Mouse (Mus musculus) hindbrain, postnatal 0 days (tissue): ENCODE measurements around the gene Tcf20. TPM values are rescaled to one million over a fixed set of nuclear protein-coding genes. Genes with fewer than 3 reads are reported as not detected.

Source experiments
- ATAC-seq: fragments of 200-750 bp; cut with Nextera tagmentation; 2 replicates; pipeline ENCODE4 v1.8.0; 2017; ENCODE audit warnings: mild to moderate bottlenecking, moderate TSS enrichment, moderate library complexity
- DNase-seq: peaks from one replicate; pipeline ENCODE4 v3.0.0-alpha.2; 2015; ENCODE audit warnings: low spot score
- H3K27ac ChIP-seq: fragments of 300-500 bp; sonication (generic); 2 replicates; pipeline ENCODE4 v1.5.1; 2014; ENCODE audit warnings: mild to moderate bottlenecking
- H3K27me3 ChIP-seq: fragments of 300-500 bp; sonication (generic); 2 replicates; pipeline ENCODE4 v1.6.1; 2014; ENCODE audit warnings: low read length, mixed read lengths; ENCODE audit not compliant: insufficient read depth
- H3K36me3 ChIP-seq: fragments of 300-500 bp; sonication (generic); 2 replicates; pipeline ENCODE4 v1.6.1; 2014; ENCODE audit warnings: low read length, mixed read lengths; ENCODE audit not compliant: insufficient read depth
- H3K4me1 ChIP-seq: fragments of 300-500 bp; sonication (generic); 2 replicates; pipeline ENCODE4 v1.6.1; 2014; ENCODE audit warnings: antibody characterized with exemption, low read length, mixed read lengths; ENCODE audit not compliant: insufficient read depth
- H3K4me2 ChIP-seq: fragments of 300-500 bp; sonication (generic); 2 replicates; pipeline ENCODE4 v1.6.1; 2014; ENCODE audit warnings: low read depth, mild to moderate bottlenecking, low read length, moderate library complexity, mixed read lengths
- H3K4me3 ChIP-seq: fragments of 300-500 bp; sonication (generic); 2 replicates; pipeline ENCODE4 v1.5.1; 2014; ENCODE audit warnings: low read length
- H3K9ac ChIP-seq: fragments of 300-500 bp; sonication (generic); replicated peaks from 2 replicates; pipeline ENCODE4 v1.6.1; 2014; ENCODE audit warnings: mild to moderate bottlenecking, low read length, moderate library complexity, mixed read lengths
- H3K9me3 ChIP-seq: fragments of 300-500 bp; sonication (generic); 2 replicates; pipeline ENCODE4 v1.6.1; 2016; ENCODE audit warnings: low read length, mixed read lengths
- CTCF ChIP-seq: IDR thresholded peaks from 2 replicates; pipeline ENCODE4 v1.5.1; 2016; ENCODE audit warnings: antibody characterized with exemption, control low read depth, low read depth
- WGBS: fragments of 180-500 bp; shearing (Covaris S2); extraction: QIAGEN DNeasy Blood & Tissue Kit; methylation state at CpG from one replicate; pipeline ENCODE4 v1.1.7; 2014; 5-methylcytosine and 5-hydroxymethylcytosine counted together
- polyA plus RNA-seq: library from polyadenylated mRNA; unstranded; fragments of >200 nt; fragmentation: Nextera tagmentation; extraction: Ambion mirVana; gene quantifications from 2 replicates; pipeline ENCODE4 v1.2.1, GENCODE M21; 2015
- total RNA-seq: library from RNA; depleted of rRNA; stranded (reverse); fragments of >200 nt; gene quantifications from 2 replicates; pipeline ENCODE4 v1.2.3, GENCODE M21; 2014

Tcf20 gene
- total and polyA plus RNA-seq, 2 experiments from 2014 or later = 8.6 to 98.3 TPM

DNA sequence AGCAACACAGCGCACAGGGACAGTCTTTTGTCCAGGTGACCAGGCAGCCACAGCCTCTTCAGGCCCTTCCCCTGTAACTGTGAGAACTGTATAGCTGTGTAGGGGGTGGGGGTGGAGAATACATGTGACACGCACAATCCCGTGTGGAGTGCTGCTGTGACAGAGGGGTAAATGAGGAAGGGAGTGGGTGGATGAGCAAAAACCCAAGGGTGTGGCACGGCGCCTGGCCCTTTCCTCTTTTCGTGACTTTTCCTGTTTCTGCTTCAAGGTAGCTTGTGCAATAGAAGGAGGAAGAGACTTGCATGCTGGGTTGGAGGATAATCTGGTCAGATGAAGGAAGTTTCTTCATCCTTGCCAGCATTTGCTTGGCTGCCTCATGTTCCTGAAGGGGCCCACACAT is 21.9 kb upstream of the Tcf20 start:
- Histone ChIP-seq H3K9me3 (no peaks in the 10 kb centered on the region), H3K4me1 (peaks cover 12% of the 10 kb centered on the region; the same call in 1 of the 2 replicates), H3K4me3 (no peak overlapping the region), H3K4me2 (no peak overlapping the region), H3K36me3 (no peaks in the 10 kb centered on the region), H3K27me3 (no peaks in the 10 kb centered on the region), H3K9ac (no peak overlapping the region), H3K27ac (no peak overlapping the region)
- TF ChIP-seq CTCF = no peak
- 92% methylated on average over 6 of the region's 6 CpGs for WGBS
- DNase-seq (no peak), ATAC-seq (no peak)

DNA sequence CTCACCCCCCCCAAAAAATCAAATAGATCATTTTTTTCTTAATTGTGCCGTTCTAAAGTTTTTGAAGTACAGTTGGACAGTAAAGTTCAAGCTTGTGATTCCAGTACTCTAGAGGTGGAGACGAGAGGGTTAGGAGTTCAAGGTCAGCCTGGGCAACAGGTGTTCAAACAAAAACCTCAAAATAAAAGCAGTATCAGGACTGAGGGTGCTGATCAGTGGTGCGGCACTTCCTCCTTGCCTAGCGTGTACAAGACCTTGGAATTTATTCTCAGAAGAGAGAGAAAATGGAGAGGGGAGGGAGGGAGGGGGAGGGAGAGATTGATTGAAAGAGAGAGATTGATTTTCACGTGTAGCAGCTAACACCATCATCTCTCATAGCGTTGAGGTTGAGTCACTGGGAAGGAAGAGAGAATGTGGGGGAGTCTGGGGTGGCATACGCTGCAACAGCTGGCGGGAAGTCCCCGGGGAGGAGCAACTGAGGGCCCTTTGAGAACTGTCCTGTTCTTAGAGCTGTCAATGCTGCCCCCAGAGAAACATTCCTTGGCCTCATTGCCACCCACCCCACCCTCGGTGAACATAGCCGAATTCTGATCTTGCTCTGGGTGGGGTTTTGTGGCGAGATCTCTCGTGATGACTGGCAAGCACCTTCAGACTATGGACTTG is 21.2 kb upstream of the Tcf20 start:
- no peak for ATAC-seq
- no peak for DNase-seq
- no peak overlapping the region for H3K27ac ChIP-seq
- no peak overlapping the region for H3K9ac ChIP-seq
- peaks cover 12% of the 10 kb centered on the region; the same call in 1 of the 2 replicates for H3K4me1 ChIP-seq
- no peaks in the 10 kb centered on the region for H3K27me3 ChIP-seq
- H3K36me3 ChIP-seq = no peaks in the 10 kb centered on the region
- H3K9me3 ChIP-seq = no peaks in the 10 kb centered on the region
- WGBS = 66% methylated on average over 13 of the region's 13 CpGs
- no peak overlapping the region for H3K4me2 ChIP-seq
- no peak overlapping the region for H3K4me3 ChIP-seq
- no peak for TF ChIP-seq CTCF

DNA sequence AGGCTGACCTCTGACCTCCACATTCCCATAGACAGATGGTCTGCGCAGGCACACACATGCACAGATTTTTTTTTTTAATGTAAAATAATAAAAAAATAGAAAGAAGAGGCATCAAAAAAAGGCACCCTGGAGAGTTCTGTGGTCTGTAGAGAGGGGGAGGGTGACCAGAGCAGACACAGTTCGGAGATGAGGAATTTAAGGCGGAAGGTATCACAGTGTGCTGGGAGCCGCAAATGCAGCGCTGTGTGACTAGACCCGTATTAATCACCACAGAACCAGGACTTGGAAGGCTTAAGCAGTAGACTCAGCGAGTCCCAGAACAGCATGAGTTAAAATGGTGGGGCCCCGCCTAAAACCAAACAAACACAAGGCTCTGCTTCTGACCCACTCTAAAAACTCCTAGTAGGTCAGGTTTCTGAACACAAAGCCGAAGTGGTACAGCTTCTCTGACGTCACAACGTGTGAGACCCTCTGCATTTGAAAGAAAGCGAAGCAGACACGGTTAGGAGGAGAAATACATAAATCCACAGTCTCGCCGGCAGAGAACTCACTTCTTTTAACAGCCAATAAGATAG is 19.8 kb upstream of the Tcf20 start:
- TF ChIP-seq CTCF = no peak
- H3K4me1 ChIP-seq = peaks cover 20% of the 10 kb centered on the region
- ATAC-seq = no peak
- DNase-seq = no peak
- no peak overlapping the region for H3K4me2 ChIP-seq
- WGBS = 55% methylated on average over 15 of the region's 15 CpGs
- H3K27me3 ChIP-seq = no peaks in the 10 kb centered on the region
- no peaks in the 10 kb centered on the region for H3K36me3 ChIP-seq
- H3K9ac ChIP-seq = no peak overlapping the region
- H3K4me3 ChIP-seq = no peak overlapping the region
- H3K27ac ChIP-seq = no peak overlapping the region
- H3K9me3 ChIP-seq = no peaks in the 10 kb centered on the region

DNA sequence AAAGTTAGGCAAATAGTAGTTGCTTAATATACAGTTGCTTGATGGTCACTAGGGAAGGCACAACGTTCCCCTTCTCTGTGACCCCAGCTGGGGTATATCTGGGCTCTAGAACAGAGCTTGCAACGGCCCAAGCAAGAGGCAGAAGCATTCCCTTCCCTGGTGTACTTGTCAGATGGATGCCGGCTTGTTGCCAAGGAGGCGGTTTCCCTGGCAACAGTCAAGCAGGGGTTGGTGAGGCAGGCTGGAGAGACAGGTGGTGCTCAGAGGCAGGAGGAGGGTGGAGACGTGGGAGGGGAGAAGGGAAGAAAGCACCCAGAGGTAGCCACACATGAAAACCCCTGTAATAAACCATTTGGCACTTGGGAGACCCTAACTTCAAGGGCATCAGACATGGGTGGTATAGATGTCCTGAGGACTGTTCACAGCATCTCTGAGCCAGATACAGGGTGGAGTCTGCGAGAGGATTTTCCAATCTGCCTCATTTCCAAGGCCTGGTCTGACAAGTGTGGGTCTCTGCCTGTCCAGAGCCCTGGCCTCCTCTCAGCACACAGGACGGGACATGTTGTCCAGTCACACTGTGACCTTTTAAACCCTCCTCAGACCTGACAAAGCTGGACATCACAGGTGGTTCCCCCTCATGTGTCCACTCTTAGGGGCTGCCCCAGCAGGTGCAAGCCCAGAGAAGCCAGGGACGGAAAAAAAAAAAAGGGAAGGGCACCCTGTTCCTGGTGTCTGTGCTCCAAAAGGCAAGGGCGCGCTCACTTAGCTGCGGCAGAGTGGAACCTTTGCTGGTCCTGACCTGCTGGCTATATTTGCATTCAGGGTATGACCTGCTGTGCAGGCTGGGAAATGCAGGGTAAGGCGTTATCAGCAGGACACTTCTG is 15.2 kb upstream of the Tcf20 start:
- WGBS = 35% methylated on average over 12 of the region's 12 CpGs
- Histone ChIP-seq H3K27ac (peak overlapping the region; percentile 29; the same call in 1 of the 2 replicates), H3K9me3 (no peaks in the 10 kb centered on the region), H3K36me3 (no peaks in the 10 kb centered on the region), H3K4me3 (no peak overlapping the region), H3K27me3 (no peaks in the 10 kb centered on the region), H3K4me1 (peaks cover 14% of the 10 kb centered on the region), H3K4me2 (no peak overlapping the region), H3K9ac (no peak overlapping the region)
- DNase-seq (peak; percentile 92), ATAC-seq (peak; percentile 84)
- TF ChIP-seq CTCF = no peak

DNA sequence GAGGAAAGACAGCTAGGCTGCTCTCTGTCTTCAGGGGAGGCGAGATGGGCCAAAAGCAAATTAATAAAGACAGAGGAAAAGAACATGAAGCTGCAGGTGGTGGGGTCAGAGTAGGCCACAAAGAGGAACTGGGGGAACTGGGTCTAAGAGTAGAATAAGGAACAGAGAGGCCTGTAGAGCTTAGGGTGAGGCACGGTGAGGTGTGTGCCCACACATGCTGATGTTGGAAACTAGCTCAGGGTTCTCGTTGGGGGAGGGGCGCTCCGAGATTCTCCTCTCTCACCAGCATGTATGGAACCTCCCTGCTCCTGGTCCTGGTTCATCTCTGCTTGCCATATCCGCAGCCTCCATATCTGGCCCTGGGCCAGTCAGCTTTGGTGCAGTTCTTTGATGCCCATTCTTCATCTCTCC is 11.1 kb upstream of the Tcf20 start:
- DNase-seq (no peak), ATAC-seq (no peak)
- no peak overlapping the region for H3K4me2 ChIP-seq
- H3K4me1 ChIP-seq = peaks cover 22% of the 10 kb centered on the region
- no peak overlapping the region for H3K9ac ChIP-seq
- H3K27me3 ChIP-seq = no peaks in the 10 kb centered on the region
- no peaks in the 10 kb centered on the region for H3K9me3 ChIP-seq
- H3K36me3 ChIP-seq = no peaks in the 10 kb centered on the region
- H3K4me3 ChIP-seq = no peak overlapping the region
- TF ChIP-seq CTCF = no peak
- WGBS = 79% methylated on average over 5 of the region's 6 CpGs
- H3K27ac ChIP-seq = no peak overlapping the region

DNA sequence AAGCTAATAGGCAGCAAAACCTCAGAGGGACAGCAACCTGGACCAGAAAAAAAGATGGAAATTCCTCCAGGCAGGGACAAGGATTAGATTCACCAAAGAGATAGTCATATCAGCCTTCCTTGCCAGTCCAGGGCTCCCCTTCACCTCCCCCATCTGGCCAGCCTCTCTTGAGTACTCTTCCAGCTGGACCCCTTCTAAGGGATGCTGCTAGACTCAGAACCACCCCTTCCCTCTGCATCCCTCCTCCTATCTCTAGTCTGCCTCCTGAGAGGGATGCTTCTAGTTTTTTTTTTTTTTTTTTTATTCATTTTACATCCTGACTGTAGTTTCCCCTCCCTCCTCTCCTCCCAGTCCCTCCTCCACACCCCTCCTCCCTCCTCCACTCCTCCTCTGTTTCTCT is 8.8 kb upstream of the Tcf20 start:
- Histone ChIP-seq H3K27me3 (no peaks in the 10 kb centered on the region), H3K27ac (no peak overlapping the region), H3K9me3 (no peaks in the 10 kb centered on the region), H3K36me3 (no peaks in the 10 kb centered on the region), H3K4me1 (peaks cover 12% of the 10 kb centered on the region), H3K4me2 (no peak overlapping the region), H3K4me3 (no peak overlapping the region), H3K9ac (no peak overlapping the region)
- TF ChIP-seq CTCF = no peak
- DNase-seq (no peak), ATAC-seq (no peak)
